ENCODE assay signal across 8 mouse cellular contexts in the genomic region with DNA sequence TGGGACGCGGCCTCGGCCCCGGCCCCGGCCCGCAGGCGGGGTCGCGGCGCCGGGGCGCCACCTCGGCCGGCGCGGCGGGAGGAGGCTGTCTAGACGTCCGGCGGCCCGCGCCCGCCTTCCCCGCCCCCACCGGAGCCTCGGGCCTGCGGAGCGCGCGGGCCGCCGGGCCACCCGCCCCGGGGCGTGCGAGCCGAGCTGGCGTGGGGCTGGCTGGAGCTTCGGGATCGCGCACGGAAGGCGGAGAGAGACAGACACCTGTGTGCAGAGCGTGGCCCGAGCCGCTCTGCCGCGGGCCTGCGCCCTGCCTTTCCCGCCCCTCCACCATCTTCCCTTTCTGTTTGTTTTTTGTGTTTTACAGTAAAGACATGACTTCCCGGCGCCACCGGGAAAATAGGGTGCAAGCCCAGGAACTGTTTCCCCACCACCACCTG. TPM values are rescaled to one million over a fixed set of nuclear protein-coding genes. Genes with fewer than 3 reads are reported as not detected.
DNase-seq lines count a peak whose midpoint lies in the region; ATAC-seq lines count a peak whose summit lies in the region.

No protein-coding gene starts in this region.

- H3K4me2 ChIP-seq in intestine, embryonic 15.5 days (replicated peaks) = peak overlapping the region; percentile 56

- peak overlapping the region; percentile 99 for H3K27ac ChIP-seq in intestine, embryonic 15.5 days

- peak; percentile 46 for ATAC-seq in intestine, embryonic 15.5 days
- ATAC-seq in megakaryocyte-erythroid progenitor cell, adult 5-6 weeks (replicated peaks; ENCODE audit: low FRiP score, low TSS enrichment, poor library complexity, severe bottlenecking) = peak; percentile 32

- DNase-seq in T-cell, adult 2 months (ENCODE audit: low spot score) = peak; percentile 38
- DNase-seq in cerebellum, postnatal 25 days = peak; percentile 73 to 82
- peak; percentile 65 for DNase-seq in gastrocnemius, postnatal 10 days
- DNase-seq in left cerebral cortex, postnatal 4 days = peak; percentile 45
- peak; percentile 7 to 13 for DNase-seq in right cerebral cortex, postnatal 36 days (ENCODE audit: low spot score in 2 of 2)
- peak; percentile 41 to 60 for DNase-seq in urinary bladder, postnatal 4 days (ENCODE audit: low spot score in 2 of 2)

- peaks cover 7% of the 10 kb centered on the region for H3K36me3 ChIP-seq in intestine, embryonic 15.5 days

- whole genome bisulfite sequencing in intestine, embryonic 15.5 days = 0% methylated on average over 49 of the region's 53 CpGs

- intact Hi-C loops in left cerebral cortex, postnatal 4 days (cut with DNase I) = no loop called here

- peaks cover 7% of the 10 kb centered on the region for H3K4me1 ChIP-seq in intestine, embryonic 15.5 days (replicated peaks)

- no peaks in the 10 kb centered on the region for H3K27me3 ChIP-seq in intestine, embryonic 15.5 days (replicated peaks)

- H3K9ac ChIP-seq in intestine, embryonic 15.5 days = peak overlapping the region; percentile 91

- H3K9me3 ChIP-seq in intestine, embryonic 15.5 days = no peaks in the 10 kb centered on the region

- H3K4me3 ChIP-seq in intestine, embryonic 15.5 days (replicated peaks) = peak overlapping the region; percentile 92

RNA-seq across cellular contexts. Expression of a gene that starts 0.7 kb away (rescaled TPM):
- 10 to 100 TPM; 40.8 to 45.4 TPM for total RNA-seq in gastrocnemius, postnatal 10 days (2021)
- polyA plus RNA-seq in intestine, embryonic 15.5 days (2015; fragmentation: Nextera tagmentation; extraction: Ambion mirVana) = 54.0 and 63.3 TPM in 2 replicates
- 10 to 100 TPM; 76.0 to 87.3 TPM for total RNA-seq in left cerebral cortex, postnatal 4 days (2021)
- total RNA-seq in megakaryocyte-erythroid progenitor cell, adult 5-6 weeks (2014; fragmentation: Nextera tagmentation) = 43.1 and 49.6 TPM in 2 replicates
- total RNA-seq in megakaryocyte-erythroid progenitor cell, adult 5-6 weeks (2017) = 56.0 and 66.2 TPM in 2 replicates

RNA-seq across cellular contexts. Expression of a gene that starts 1.0 kb away (rescaled TPM):
- 1 to 10 TPM; 7.5 to 8.1 TPM for total RNA-seq in gastrocnemius, postnatal 10 days (2021)
- polyA plus RNA-seq in intestine, embryonic 15.5 days (2015; fragmentation: Nextera tagmentation; extraction: Ambion mirVana) = 4.6 and 5.5 TPM in 2 replicates
- 10 to 100 TPM; 13.6 to 15.7 TPM for total RNA-seq in left cerebral cortex, postnatal 4 days (2021)
- 15.7 and 20.7 TPM in 2 replicates for total RNA-seq in megakaryocyte-erythroid progenitor cell, adult 5-6 weeks (2014; fragmentation: Nextera tagmentation)
- 18.2 and 25.3 TPM in 2 replicates for total RNA-seq in megakaryocyte-erythroid progenitor cell, adult 5-6 weeks (2017)

Comparison
In these comparisons a context has a peak if more than half of its experiments do, and no peak if none do; other contexts are left out.
1. Peak in every context shown above with its lines: DNase-seq, ATAC-seq, H3K4me3 ChIP-seq and H3K27ac ChIP-seq.
2. DNase-seq: peak in every context shown above with its lines; median percentile 78 in cerebellum, postnatal 25 days; 65 in gastrocnemius, postnatal 10 days; 50 in urinary bladder, postnatal 4 days; 45 in left cerebral cortex, postnatal 4 days; 38 in T-cell, adult 2 months; 10 in right cerebral cortex, postnatal 36 days.